Mouse (Mus musculus) left cerebral cortex, postnatal 36 days (tissue): ENCODE data around the gene Spag7. TPM values are rescaled to one million over a fixed set of nuclear protein-coding genes. Genes with fewer than 3 reads are reported as not detected.

Source experiments
- DNase-seq, 2 experiments: peaks; one replicate each; pipeline ENCODE4 v3.0.0; 2021 to 2022; ENCODE audit warnings: low spot score in 2 of 2, mixed read lengths in 1 of 2
- intact Hi-C: fragments of 180-260 bp; cut with DNase I; formaldehyde crosslinking; loops from one replicate; pipeline ENCODE4 v1.15.1; 2025
- total RNA-seq, 2 experiments: library from RNA; stranded (reverse); gene quantifications; 2 replicates each; pipeline ENCODE4 v1.2.3; 2021

Gene Spag7
- total RNA-seq, 2 experiments from 2014 or later: 52.5 to 57.8 TPM

GRCm38 (mm10) chr11:70686901-70687566, 17.8 kb upstream of the Spag7 start:
- peak; percentile 64 to 80 for DNase-seq
- intact Hi-C loops: loop anchor here (1.0 to 5.0 kb wide), 3 partner anchors 14 to 70 kb away; partner anchors contain the start of genes Inca1, Kif1c and Spag7

- intact Hi-C loops: no loop called here
- DNase-seq: no peak
These were observed 14.4 kb upstream of the Spag7 start for GRCm38 (mm10) chr11:70683640-70684039.

- intact Hi-C loops: no loop called here
- no peak for DNase-seq
These were observed 12.8 kb upstream of the Spag7 start for GRCm38 (mm10) chr11:70681897-70682581.

- DNase-seq: no peak
- intact Hi-C loops: no loop called here
These were observed 12.0 kb upstream of the Spag7 start for GRCm38 (mm10) chr11:70681170-70681569.

- intact Hi-C loops: no loop called here
- DNase-seq: no peak
These were observed 10.7 kb upstream of the Spag7 start for GRCm38 (mm10) chr11:70679894-70680293.

- intact Hi-C loops: no loop called here
These were observed 10.1 kb upstream of the Spag7 start for GRCm38 (mm10) chr11:70679361-70679760.

GRCm38 (mm10) chr11:70678576-70678975, 9.4 kb upstream of the Spag7 start:
- intact Hi-C loops: no loop called here
- no peak for DNase-seq

More at GRCm38 (mm10) chr11:70679361-70679760, 10.1 kb upstream of the Spag7 start:
- no peak for DNase-seq

GRCm38 (mm10) chr11:70678092-70678491, 8.9 kb upstream of the Spag7 start:
- intact Hi-C loops: no loop called here
- DNase-seq: no peak

GRCm38 (mm10) chr11:70674501-70674900, 5.3 kb upstream of the Spag7 start:
- intact Hi-C loops: no loop called here
- DNase-seq: no peak

- intact Hi-C loops: no loop called here
- no peak for DNase-seq
These were observed 4.8 kb upstream of the Spag7 start for GRCm38 (mm10) chr11:70674014-70674413.

GRCm38 (mm10) chr11:70671333-70672047, 2.3 kb upstream of the Spag7 start:
- no peak for DNase-seq
- intact Hi-C loops: no loop called here

GRCm38 (mm10) chr11:70670483-70670882, 1.3 kb upstream of the Spag7 start:
- DNase-seq: no peak
- intact Hi-C loops: no loop called here

- intact Hi-C loops: loop anchor here (1.0 to 2.0 kb wide), 2 partner anchors 15 to 18 kb away; partner anchors contain the start of gene Pfn1
- peak; percentile 57 to 61 for DNase-seq
These were observed 548 bp upstream of the Spag7 start for GRCm38 (mm10) chr11:70669582-70670345.

- intact Hi-C loops: loop anchor here (2.0 kb wide), 1 partner anchor 14 kb away; the partner anchor contains the start of gene Pfn1
- DNase-seq: peak in 1 of 2 experiments; percentile 85
These were observed 863 bp downstream of the Spag7 start for GRCm38 (mm10) chr11:70668335-70668770.

GRCm38 (mm10) chr11:70667271-70668150, 1.7 kb downstream of the Spag7 start:
- no peak for DNase-seq
- intact Hi-C loops: loop anchor here (2.0 kb wide), 1 partner anchor 13 kb away; the partner anchor contains the start of gene Pfn1

- no peak for DNase-seq
- intact Hi-C loops: no loop called here
These were observed 2.5 kb downstream of the Spag7 start for GRCm38 (mm10) chr11:70666687-70667086.

GRCm38 (mm10) chr11:70664741-70665140, 4.5 kb downstream of the Spag7 start:
- intact Hi-C loops: no loop called here

GRCm38 (mm10) chr11:70663957-70664356, 5.3 kb downstream of the Spag7 start:
- DNase-seq: no peak
- intact Hi-C loops: no loop called here

More at GRCm38 (mm10) chr11:70664741-70665140, 4.5 kb downstream of the Spag7 start:
- DNase-seq: no peak
